Mouse (Mus musculus): ENCODE results near the gene Anxa5.

Anxa5 gene

DNA sequence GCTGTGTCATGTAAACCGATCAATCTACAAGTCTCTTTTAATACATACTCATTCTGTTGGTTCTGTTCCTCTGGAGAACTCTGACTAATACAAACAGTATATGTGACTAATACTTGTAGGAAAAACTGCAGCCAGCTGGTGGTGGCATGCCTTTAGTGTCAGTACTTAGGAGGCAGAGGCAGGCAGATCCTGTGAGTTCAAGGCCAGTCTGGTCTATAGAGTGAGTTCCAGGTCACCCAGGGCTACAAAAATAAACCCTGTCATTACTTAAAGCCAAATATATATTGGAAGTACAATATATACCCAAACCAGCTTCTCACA lies 13.9 kb upstream of the Anxa5 start:
- no peak for ATAC-seq (ENCODE audit: insufficient number of reproducible peaks, low FRiP score, low TSS enrichment)

GRCm38 (mm10) chr3:36488899-36489589 lies 13.3 kb upstream of the Anxa5 start:
- ATAC-seq (ENCODE audit: insufficient number of reproducible peaks, low FRiP score, low TSS enrichment) = no peak

DNA sequence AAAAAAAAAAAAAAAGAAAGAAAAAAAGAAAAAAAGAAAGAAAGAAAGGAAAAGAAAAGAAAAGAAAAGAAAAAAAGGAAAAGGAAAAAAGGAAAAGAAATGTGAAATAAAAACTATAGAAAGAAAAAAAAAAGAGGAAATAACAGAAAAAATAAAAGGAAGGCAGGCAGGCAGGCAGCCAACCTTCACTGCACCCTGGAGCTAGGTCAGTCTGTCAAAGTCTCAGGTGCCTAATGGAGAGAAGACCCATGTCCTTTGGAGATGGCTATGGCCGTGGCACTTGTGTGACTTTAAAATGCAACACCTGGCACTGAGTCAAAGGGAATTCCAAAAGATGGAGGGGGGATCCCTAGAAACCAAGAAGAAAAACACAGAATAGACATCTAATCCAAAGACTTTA lies 12.7 kb upstream of the Anxa5 start:
- ATAC-seq (ENCODE audit: insufficient number of reproducible peaks, low FRiP score, low TSS enrichment) = peak; percentile 63; the same call in 1 of the 2 replicates

DNA sequence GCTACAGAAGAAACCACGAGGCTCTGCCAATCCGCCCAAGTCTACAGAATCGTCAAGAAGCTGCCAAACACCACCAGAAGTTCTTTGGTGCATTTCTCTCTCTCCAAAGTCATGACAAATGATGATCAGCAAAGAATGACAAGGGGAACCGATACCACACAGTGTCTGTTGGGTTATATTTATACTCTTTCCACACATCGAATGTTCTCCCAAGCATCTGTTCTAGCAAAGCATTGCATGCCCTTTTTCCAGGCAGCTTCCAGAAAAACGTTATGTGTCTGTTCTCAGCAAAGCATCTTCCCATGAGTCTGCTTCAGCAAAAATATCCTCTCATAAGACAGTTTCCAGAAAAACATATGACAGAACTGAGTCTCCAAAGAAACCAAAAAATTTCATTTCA lies 11.2 kb upstream of the Anxa5 start:
- ATAC-seq (ENCODE audit: insufficient number of reproducible peaks, low FRiP score, low TSS enrichment) = no peak

DNA sequence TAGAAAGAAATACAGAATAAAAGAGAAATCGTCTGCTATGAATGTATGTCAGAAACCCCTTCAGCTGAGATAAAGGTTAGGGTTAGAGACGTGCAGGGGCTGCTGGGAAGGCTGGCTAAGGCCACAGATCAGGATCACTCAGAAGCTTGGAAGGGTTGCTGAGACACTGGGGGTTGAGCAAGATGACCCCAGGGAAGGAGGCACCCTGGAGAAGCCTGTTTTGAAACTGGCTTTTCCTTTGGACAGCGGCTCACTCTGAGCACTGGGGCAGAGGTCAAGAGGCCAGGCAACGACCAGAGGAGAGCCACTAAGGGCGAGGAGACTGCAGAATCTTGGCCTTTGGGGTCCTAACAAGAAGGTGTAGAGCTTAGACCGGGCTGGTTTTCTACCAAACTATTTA lies 10.5 kb upstream of the Anxa5 start:
- no peak for ATAC-seq (ENCODE audit: insufficient number of reproducible peaks, low FRiP score, low TSS enrichment)

GRCm38 (mm10) chr3:36484292-36484691 lies 8.6 kb upstream of the Anxa5 start:
- ATAC-seq (ENCODE audit: insufficient number of reproducible peaks, low FRiP score, low TSS enrichment) = no peak

- ATAC-seq (ENCODE audit: insufficient number of reproducible peaks, low FRiP score, low TSS enrichment) = no peak
Measured at GRCm38 (mm10) chr3:36482940-36483339, 7.2 kb upstream of the Anxa5 start.

DNA sequence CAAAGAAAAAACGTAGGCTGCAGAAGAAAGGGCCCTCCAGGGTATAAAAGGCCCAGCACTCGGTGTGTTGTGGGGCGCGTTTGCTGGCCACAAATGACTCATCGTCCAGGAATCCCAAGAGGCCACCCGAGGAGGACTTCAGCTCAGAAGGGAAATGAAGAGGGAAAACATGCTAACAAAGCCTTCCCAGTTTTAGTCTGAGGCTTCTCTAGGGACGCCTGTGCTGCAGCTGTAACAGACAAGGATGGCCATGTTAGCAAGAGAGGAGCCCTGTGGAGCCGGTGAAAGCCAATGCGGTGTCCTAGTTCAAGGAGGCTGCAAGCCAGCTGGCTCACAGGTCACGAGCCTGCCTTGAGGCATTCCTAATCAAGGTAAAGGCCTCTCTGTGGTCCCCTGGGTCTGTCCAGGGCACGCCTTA lies 6.1 kb upstream of the Anxa5 start:
- peak; percentile 71; the same call in 1 of the 2 replicates for ATAC-seq (ENCODE audit: insufficient number of reproducible peaks, low FRiP score, low TSS enrichment)

GRCm38 (mm10) chr3:36480486-36480885 lies 4.8 kb upstream of the Anxa5 start:
- ATAC-seq (ENCODE audit: insufficient number of reproducible peaks, low FRiP score, low TSS enrichment) = no peak

- no peak for ATAC-seq (ENCODE audit: insufficient number of reproducible peaks, low FRiP score, low TSS enrichment)
Measured at GRCm38 (mm10) chr3:36478776-36479175, 3.1 kb upstream of the Anxa5 start.

DNA sequence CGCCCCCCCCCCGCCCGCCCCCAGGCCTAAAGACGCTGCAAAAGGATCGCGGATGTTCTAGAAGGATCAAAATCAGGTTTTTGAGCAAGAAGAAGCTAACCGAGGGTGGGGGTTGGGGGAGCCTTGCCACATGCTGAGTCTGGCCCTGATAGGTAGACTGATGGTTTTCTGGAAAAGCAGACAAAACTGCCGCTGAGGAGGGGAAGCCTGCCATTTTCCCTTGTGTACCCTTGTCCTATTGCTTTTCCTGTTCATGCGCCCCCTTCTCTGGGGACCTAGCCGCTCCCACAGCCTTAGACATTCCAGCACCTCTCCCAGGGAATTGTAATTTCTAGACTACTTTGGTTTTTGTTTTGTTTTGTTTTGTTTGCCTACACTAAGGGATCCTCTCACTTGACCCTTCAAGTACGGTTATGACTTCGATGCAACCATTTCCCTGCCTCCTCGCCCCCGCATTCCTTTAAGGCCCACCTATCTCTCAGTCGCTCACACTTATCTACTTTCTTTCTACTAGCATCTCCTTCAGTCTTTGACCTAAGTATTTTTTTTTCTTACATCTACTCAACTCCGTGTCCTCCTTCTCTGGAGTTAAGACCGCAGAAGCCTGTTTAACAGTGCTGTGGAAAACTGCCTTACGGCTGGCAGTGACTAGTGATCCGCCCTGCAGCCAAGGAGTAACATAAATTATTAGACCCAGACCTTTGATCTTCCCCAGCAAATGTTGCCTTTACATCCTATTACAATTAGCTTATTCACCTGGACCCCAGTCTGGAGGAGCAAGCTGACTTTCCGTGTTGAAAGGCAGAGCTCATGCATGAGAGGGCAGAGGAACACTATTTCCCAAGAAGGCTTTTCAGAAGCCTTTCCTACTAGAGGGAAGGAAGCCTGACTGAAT lies 814 bp upstream of the Anxa5 start:
- ATAC-seq (ENCODE audit: insufficient number of reproducible peaks, low FRiP score, low TSS enrichment) = no peak

- ATAC-seq (ENCODE audit: insufficient number of reproducible peaks, low FRiP score, low TSS enrichment) = peak; percentile 22
Measured at GRCm38 (mm10) chr3:36474938-36475483, 683 bp downstream of the Anxa5 start.

DNA sequence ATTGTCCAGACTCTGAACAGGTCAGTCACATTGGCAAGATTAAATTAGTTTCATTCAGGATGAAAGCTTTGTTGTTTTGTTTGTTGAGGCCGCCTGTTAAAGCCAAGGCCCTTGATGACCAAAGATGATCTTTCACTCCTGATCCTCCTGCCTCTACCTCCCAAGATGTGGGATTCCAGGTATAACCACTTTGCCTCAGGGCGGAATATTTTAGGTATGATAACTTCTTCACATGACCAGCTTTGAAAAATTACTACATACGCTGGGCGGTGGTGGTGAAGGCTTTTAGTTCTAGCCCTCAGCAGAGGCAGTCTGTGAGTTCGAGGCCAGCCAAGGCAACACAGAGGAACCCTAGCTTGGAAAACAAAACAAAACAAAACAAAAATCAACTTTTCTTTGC lies 1.3 kb downstream of the Anxa5 start:
- ATAC-seq (ENCODE audit: insufficient number of reproducible peaks, low FRiP score, low TSS enrichment) = no peak

GRCm38 (mm10) chr3:36473222-36473621 lies 2.5 kb downstream of the Anxa5 start:
- no peak for ATAC-seq (ENCODE audit: insufficient number of reproducible peaks, low FRiP score, low TSS enrichment)

DNA sequence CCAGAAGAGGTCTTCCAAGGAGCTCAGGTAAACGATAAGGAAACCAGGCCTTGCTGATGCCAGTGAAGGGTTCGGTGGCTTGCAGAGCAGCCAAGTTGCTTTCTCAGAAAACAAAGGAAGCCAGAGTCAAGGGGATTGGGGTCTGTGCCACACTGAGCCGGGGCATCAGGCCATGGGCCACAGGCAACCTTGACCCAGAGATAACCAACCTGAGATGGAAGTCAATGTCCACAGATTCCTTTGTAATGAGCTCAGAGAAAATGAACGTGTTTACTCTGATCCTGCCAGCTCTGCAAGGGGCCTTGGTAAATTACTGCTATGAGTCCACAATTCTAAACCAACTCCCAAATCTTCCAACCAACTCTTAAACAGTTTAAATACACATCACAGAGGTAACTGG lies 3.8 kb downstream of the Anxa5 start:
- no peak for ATAC-seq (ENCODE audit: insufficient number of reproducible peaks, low FRiP score, low TSS enrichment)

DNA sequence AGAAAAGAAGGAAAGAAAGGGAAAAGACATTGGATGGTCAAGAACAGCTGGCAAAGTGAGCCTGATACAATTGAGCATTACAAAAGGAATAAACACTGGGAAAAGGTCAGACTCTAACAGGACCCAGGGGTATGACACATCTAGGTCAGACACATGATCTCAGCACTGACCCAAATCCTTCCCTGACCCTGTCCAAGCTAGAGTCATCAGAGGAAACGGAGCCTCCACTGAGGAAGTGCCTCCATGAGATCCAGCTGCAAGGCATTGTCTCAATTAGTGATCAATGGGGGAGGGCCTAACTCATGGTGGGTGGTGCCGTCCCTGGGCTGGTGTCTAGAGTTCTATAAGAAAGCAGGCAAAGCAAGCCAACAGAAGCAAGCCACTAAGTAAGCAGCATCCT lies 6.8 kb downstream of the Anxa5 start:
- ATAC-seq (ENCODE audit: insufficient number of reproducible peaks, low FRiP score, low TSS enrichment) = no peak

GRCm38 (mm10) chr3:36467632-36468031 lies 8.1 kb downstream of the Anxa5 start:
- no peak for ATAC-seq (ENCODE audit: insufficient number of reproducible peaks, low FRiP score, low TSS enrichment)

GRCm38 (mm10) chr3:36465538-36465937 lies 10.2 kb downstream of the Anxa5 start:
- no peak for ATAC-seq (ENCODE audit: insufficient number of reproducible peaks, low FRiP score, low TSS enrichment)

GRCm38 (mm10) chr3:36462348-36462747 lies 13.3 kb downstream of the Anxa5 start:
- no peak for ATAC-seq (ENCODE audit: insufficient number of reproducible peaks, low FRiP score, low TSS enrichment)

DNA sequence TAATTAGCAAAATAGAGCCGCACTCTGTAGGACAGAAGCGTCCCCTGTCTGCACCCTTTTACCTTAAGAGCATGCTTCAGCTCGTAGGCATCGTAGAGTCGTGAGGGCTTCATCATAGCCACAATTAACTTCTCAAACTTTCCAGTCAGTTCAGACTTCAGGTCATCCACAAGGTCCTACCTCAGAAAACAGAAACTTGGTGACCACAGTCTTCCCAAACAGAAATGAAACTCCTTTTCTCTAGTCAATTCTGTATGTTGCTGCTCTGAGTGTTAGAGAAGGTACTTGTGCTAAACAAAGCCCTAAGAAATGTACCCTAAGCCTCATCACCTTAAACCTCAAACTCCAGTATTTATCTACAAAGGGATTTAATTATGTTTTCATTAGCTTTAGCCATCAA lies 13.9 kb downstream of the Anxa5 start:
- no peak for ATAC-seq (ENCODE audit: insufficient number of reproducible peaks, low FRiP score, low TSS enrichment)

GRCm38 (mm10) chr3:36460717-36461116 lies 15.0 kb downstream of the Anxa5 start:
- no peak for ATAC-seq (ENCODE audit: insufficient number of reproducible peaks, low FRiP score, low TSS enrichment)

DNA sequence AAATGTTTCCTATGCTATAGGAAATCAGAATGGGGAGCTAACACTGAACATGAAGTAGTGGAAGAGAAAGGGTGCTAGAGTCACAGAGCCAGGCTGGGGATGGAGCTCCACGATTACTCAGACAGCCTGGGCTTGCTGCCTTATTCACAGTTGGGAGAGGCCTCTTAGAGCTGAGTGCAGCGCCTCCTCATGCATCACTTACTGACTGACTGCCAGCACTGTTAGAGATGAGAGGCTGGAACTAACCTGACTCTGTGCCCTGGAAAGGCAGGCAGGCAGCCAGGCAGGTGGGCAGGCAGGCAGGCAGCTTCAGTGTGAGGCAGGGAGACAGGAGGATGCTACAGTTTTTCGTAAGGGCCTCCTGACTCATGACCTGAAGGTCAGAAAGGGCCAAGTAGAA lies 20.1 kb downstream of the Anxa5 start:
- peak; percentile 88 for ATAC-seq (ENCODE audit: insufficient number of reproducible peaks, low FRiP score, low TSS enrichment)
